Mouse (Mus musculus): Measurements from ENCODE around the gene Pheta2.

DNA sequence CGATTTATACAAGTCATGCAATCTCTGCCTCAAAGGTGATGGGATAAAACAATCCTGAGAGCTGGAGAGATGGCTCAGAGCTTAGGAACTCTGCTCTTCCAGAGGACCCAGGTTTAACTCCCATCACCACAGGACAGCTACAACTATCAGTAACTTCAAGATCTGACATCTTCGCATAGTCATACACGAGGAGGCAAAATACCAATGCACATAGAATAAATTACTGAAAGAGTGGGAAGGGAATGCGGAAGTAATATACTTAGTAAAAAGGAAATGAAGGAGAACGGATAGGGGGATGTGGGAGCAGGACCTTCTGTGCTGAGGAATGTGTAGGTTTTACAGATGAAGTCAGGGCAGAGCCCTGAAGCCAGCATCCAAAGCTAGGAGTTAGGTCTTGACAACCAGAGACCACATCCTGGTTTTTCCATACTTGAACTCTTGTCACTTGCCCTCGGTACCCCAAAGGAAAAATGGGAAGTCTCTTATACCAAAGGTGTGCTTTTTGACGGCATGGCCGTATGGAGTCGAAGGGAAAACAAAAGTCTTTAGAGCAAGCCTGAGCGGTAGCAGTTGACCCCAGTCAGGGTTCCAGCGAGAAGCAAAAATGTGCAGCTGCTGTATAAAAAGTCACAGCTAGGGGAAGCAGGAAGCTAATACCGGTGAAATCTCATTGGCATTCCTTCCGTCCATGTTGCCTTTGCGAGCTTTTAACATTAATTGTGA is 8.0 kb downstream of the Pheta2 start:
- TF ChIP-seq CTCF (IDR thresholded peaks at IDR 0.05; ENCODE audit: low read depth) (peak; percentile 33; the same call in 1 of the 2 replicates), EP300 (IDR thresholded peaks at IDR 0.05; ENCODE audit: low read depth) (no peak)
